ENCODE assay signal across 10 mouse cellular contexts in the genomic region with DNA sequence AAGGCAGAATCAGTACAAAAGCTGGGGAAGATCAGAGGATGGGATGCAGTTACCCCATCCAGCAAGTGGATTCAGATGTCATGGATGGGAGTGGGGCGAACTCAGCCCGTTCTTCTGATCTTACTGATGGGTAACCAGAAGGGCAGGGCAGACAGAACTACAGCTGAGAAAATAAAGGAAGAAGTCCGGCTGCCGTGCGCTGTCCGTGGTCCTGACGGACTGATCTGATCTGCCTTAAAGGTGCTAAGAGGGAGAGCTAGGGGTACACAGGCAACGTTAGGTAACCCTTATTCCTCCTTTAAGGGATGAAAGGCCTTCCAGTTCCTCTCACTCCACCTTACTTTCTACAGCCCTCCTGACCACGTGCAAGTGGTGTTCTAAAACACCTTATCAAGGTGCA. TPM values are rescaled to one million over a fixed set of nuclear protein-coding genes. Genes with fewer than 3 reads are reported as not detected.
DNase-seq lines count a peak whose midpoint lies in the region; ATAC-seq and TF ChIP-seq lines count a peak whose summit lies in the region.
"Had no signal": no experiment of that assay in that cellular context is flagged by ENCODE, and none has a peak within 500 bp of the region (broad histone marks: within the 10 kb centered on the region; RNA-seq: fewer than 3 reads in every experiment).

No protein-coding gene starts in this region.

- no peaks in the 10 kb centered on the region for H3K27me3 ChIP-seq in liver, adult 2 months (ENCODE audit: control insufficient read depth, insufficient read depth, low read length)
- no peaks in the 10 kb centered on the region for H3K27me3 ChIP-seq in hindbrain, embryonic 12.5 days
- H3K27me3 ChIP-seq: embryonic facial prominence, embryonic 13.5 days; lung, embryonic 15.5 days had no signal

- H3K36me3 ChIP-seq in liver, adult 2 months (ENCODE audit: control insufficient read depth, insufficient read depth, low read length): no peaks in the 10 kb centered on the region
- peaks cover 61% of the 10 kb centered on the region for H3K36me3 ChIP-seq in hindbrain, embryonic 12.5 days

- 24% methylated on average over 9 of the region's 9 CpGs for WGBS in liver, adult 2 months
- 24% methylated on average over 9 of the region's 9 CpGs for WGBS in hindbrain, embryonic 12.5 days

- H3K79me2 ChIP-seq in liver, adult 2 months (ENCODE audit: control insufficient read depth, insufficient read depth, low read length): no peaks in the 10 kb centered on the region

- H3K4me2 ChIP-seq in hindbrain, embryonic 12.5 days (replicated peaks): no peak overlapping the region
- H3K4me2 ChIP-seq: embryonic facial prominence, embryonic 13.5 days; lung, embryonic 15.5 days had no signal

- TF ChIP-seq CTCF in liver, adult 2 months (IDR thresholded peaks at IDR 0.05; ENCODE audit: low read depth, low read length): no peak

- intact Hi-C loops in left cerebral cortex, postnatal 4 days (cut with DNase I): no loop called here

- no peaks in the 10 kb centered on the region for H3K9me3 ChIP-seq in hindbrain, embryonic 12.5 days (replicated peaks)
- H3K9me3 ChIP-seq: embryonic facial prominence, embryonic 13.5 days; lung, embryonic 15.5 days had no signal

- no peak overlapping the region for H3K9ac ChIP-seq in liver, adult 2 months (ENCODE audit: low read depth, low read length)
- no peak overlapping the region for H3K9ac ChIP-seq in hindbrain, embryonic 12.5 days
- H3K9ac ChIP-seq: embryonic facial prominence, embryonic 13.5 days; lung, embryonic 15.5 days had no signal

- ATAC-seq in CD4-positive, CD25-positive, alpha-beta regulatory T cell, adult 4 months: no peak
- no peak for ATAC-seq in hindbrain, embryonic 12.5 days (ENCODE audit: low FRiP score)

- no peak for TF ChIP-seq POLR2A in liver, adult 2 months (IDR thresholded peaks at IDR 0.05; ENCODE audit: extremely low read depth, insufficient read depth, low read length)

- H3K4me1 ChIP-seq in liver, adult 2 months (ENCODE audit: control insufficient read depth, insufficient read depth, low read length): peaks cover 4% of the 10 kb centered on the region; the same call in 1 of the 2 replicates
- peaks cover 11% of the 10 kb centered on the region for H3K4me1 ChIP-seq in hindbrain, embryonic 12.5 days

- peak; percentile 70 for DNase-seq in CD4-positive, CD25-positive, alpha-beta regulatory T cell, adult 2 months (ENCODE audit: low read depth, low spot score)
- peak; percentile 54 for DNase-seq in ovary, postnatal 14 days (ENCODE audit: low spot score)
- DNase-seq in ovary, postnatal 10 days (ENCODE audit: low spot score): no peak
- DNase-seq in liver, adult 2 months (ENCODE audit: extremely low read depth, low read depth, low spot score): peak; percentile 24
- DNase-seq in testis, postnatal 10 days (ENCODE audit: low spot score): peak; percentile 81
- DNase-seq in left cerebral cortex, postnatal 4 days: no peak

- H3K4me3 ChIP-seq in liver, adult 2 months (ENCODE audit: insufficient read depth, low read depth, low read length): no peak overlapping the region
- no peak overlapping the region for H3K4me3 ChIP-seq in hindbrain, embryonic 12.5 days
- H3K4me3 ChIP-seq: embryonic facial prominence, embryonic 13.5 days; lung, embryonic 15.5 days had no signal

- H3K27ac ChIP-seq in liver, adult 2 months (replicated peaks; ENCODE audit: insufficient read depth, low read depth, low read length): no peak overlapping the region
- no peak overlapping the region for H3K27ac ChIP-seq in hindbrain, embryonic 12.5 days
- H3K27ac ChIP-seq: embryonic facial prominence, embryonic 13.5 days; lung, embryonic 15.5 days had no signal

RNA-seq across cellular contexts. Expression of gene Dph2, which starts 1.5 kb away (rescaled TPM):
- 10 to 100 TPM; 33.3 to 40.3 TPM for polyA plus RNA-seq in CD4-positive, CD25-positive, alpha-beta regulatory T cell, adult 4 months (2017; shearing (Covaris generic))
- total RNA-seq in liver, adult 2 months (2014; rRNA removed): 1.7 and 1.9 TPM in 2 replicates
- polyA plus RNA-seq in liver, adult 2 months (2012; rRNA removed): 6.9 and 10.2 TPM in 2 replicates
- 10 to 100 TPM; 12.9 to 15.1 TPM for total RNA-seq in left cerebral cortex, postnatal 4 days (2021)
- 20.5 and 22.4 TPM in 2 replicates for polyA plus RNA-seq in hindbrain, embryonic 12.5 days (2016; fragmentation: Nextera tagmentation; extraction: Ambion mirVana)

RNA-seq across cellular contexts. Expression of gene Atp6v0b, which starts 6.2 kb away (rescaled TPM):
- polyA plus RNA-seq in CD4-positive, CD25-positive, alpha-beta regulatory T cell, adult 4 months (2017; shearing (Covaris generic)): 10 to 100 TPM; 91.3 to 92.4 TPM
- total RNA-seq in liver, adult 2 months (2014; rRNA removed): 124 and 163 TPM in 2 replicates
- 238 and 244 TPM in 2 replicates for polyA plus RNA-seq in liver, adult 2 months (2012; rRNA removed)
- 100 to 1,000 TPM; 306 to 331 TPM for total RNA-seq in left cerebral cortex, postnatal 4 days (2021)
- 267 and 289 TPM in 2 replicates for polyA plus RNA-seq in hindbrain, embryonic 12.5 days (2016; fragmentation: Nextera tagmentation; extraction: Ambion mirVana)

RNA-seq across cellular contexts. Expression of gene B4galt2, which starts 10.1 kb away (rescaled TPM):
- polyA plus RNA-seq in CD4-positive, CD25-positive, alpha-beta regulatory T cell, adult 4 months (2017; shearing (Covaris generic)): not detected
- 0.18 and 0.34 TPM in 2 replicates for total RNA-seq in liver, adult 2 months (2014; rRNA removed)
- polyA plus RNA-seq in liver, adult 2 months (2012; rRNA removed): 0.29 and 0.80 TPM in 2 replicates
- 100 to 1,000 TPM; 168 to 172 TPM for total RNA-seq in left cerebral cortex, postnatal 4 days (2021)
- polyA plus RNA-seq in hindbrain, embryonic 12.5 days (2016; fragmentation: Nextera tagmentation; extraction: Ambion mirVana): 43.9 and 44.3 TPM in 2 replicates

RNA-seq across cellular contexts. Expression of gene Ccdc24, which starts 21.0 kb away (rescaled TPM):
- not detected for polyA plus RNA-seq in CD4-positive, CD25-positive, alpha-beta regulatory T cell, adult 4 months (2017; shearing (Covaris generic))
- not detected in 2 replicates for total RNA-seq in liver, adult 2 months (2014; rRNA removed)
- 0.51 and 0.54 TPM in 2 replicates for polyA plus RNA-seq in liver, adult 2 months (2012; rRNA removed)
- 1 to 10 TPM; 6.0 to 8.2 TPM for total RNA-seq in left cerebral cortex, postnatal 4 days (2021)
- 2.9 TPM in 2 replicates for polyA plus RNA-seq in hindbrain, embryonic 12.5 days (2016; fragmentation: Nextera tagmentation; extraction: Ambion mirVana)

RNA-seq across cellular contexts. Expression of gene Ipo13, which starts 21.4 kb away (rescaled TPM):
- polyA plus RNA-seq in CD4-positive, CD25-positive, alpha-beta regulatory T cell, adult 4 months (2017; shearing (Covaris generic)): 10 to 100 TPM; 15.7 to 21.2 TPM
- 3.5 and 5.2 TPM in 2 replicates for total RNA-seq in liver, adult 2 months (2014; rRNA removed)
- 16.1 and 23.5 TPM in 2 replicates for polyA plus RNA-seq in liver, adult 2 months (2012; rRNA removed)
- total RNA-seq in left cerebral cortex, postnatal 4 days (2021): 100 to 1,000 TPM; 112 to 114 TPM
- polyA plus RNA-seq in hindbrain, embryonic 12.5 days (2016; fragmentation: Nextera tagmentation; extraction: Ambion mirVana): 62.2 and 65.5 TPM in 2 replicates

Comparison
In these comparisons a context has a peak if more than half of its experiments do, and no peak if none do; other contexts are left out.
1. DNase-seq: peak in CD4-positive, CD25-positive, alpha-beta regulatory T cell, adult 2 months (single experiment), ovary, postnatal 14 days (single experiment), liver, adult 2 months (single experiment) and testis, postnatal 10 days (single experiment); none in ovary, postnatal 10 days (single experiment) and left cerebral cortex, postnatal 4 days (single experiment).
2. RNA of gene B4galt2, which starts 10.1 kb away (polyA plus RNA-seq): 43.9 to 44.3 TPM in hindbrain, embryonic 12.5 days; 0.29 to 0.80 TPM in liver, adult 2 months and not detected in CD4-positive, CD25-positive, alpha-beta regulatory T cell, adult 4 months; every median in the first group is over 10 times any median in the second.